Mouse (Mus musculus) CD4-positive naive resting alpha-beta T cell, adult 76 days (primary cell): ENCODE measurements around the gene Olfr776. TPM values are rescaled to one million over a fixed set of nuclear protein-coding genes. Genes with fewer than 3 reads are reported as not detected.

Source experiments
- total RNA-seq: library from RNA; stranded (reverse); gene quantifications from one replicate; pipeline ENCODE4 v1.2.4, GENCODE M21; 2023

The Olfr776 gene
- total RNA-seq = not detected

GRCm38 (mm10) chr10:129258827-129259226 lies at the start of gene Olfr776:
Olfr776 (plus strand) TSS chr10:129259127.

GRCm38 (mm10) chr10:129235904-129236303 lies 23.0 kb upstream of the Olfr776 start, which contains the start of gene Olfr774:
Olfr774 (plus strand) TSS chr10:129236204.

GRCm38 (mm10) chr10:129248112-129248511 lies 10.8 kb upstream of the Olfr776 start, which contains the start of gene Olfr775:
Olfr775 (plus strand) TSS chr10:129248412.

GRCm38 (mm10) chr10:129271081-129271535 lies 12.2 kb downstream of the Olfr776 start, which contains the start of gene Olfr777:
Olfr777 (minus strand) TSS chr10:129271485.

Other genes starting within 250 kb of the Olfr776 start
- gene Olfr763, start 248.3 kb upstream of the Olfr776 start, total RNA-seq = 0.23 TPM
- gene Olfr764-ps1, start 219.2 kb upstream of the Olfr776 start, total RNA-seq = not detected
- not detected for gene Olfr765, start 209.1 kb upstream of the Olfr776 start, total RNA-seq
- gene Olfr766-ps1, start 190.2 kb upstream of the Olfr776 start, total RNA-seq = not detected
- not detected for gene Olfr767, start 176.2 kb upstream of the Olfr776 start, total RNA-seq
- not detected for gene Olfr768, start 159.8 kb upstream of the Olfr776 start, total RNA-seq
- gene Olfr769, start 141.3 kb upstream of the Olfr776 start, total RNA-seq = not detected
- not detected for gene Olfr770, start 120.1 kb upstream of the Olfr776 start, total RNA-seq
- not detected for gene Olfr771, start 94.4 kb upstream of the Olfr776 start, total RNA-seq
- gene Olfr772, start 81.2 kb upstream of the Olfr776 start, total RNA-seq = not detected
- gene Olfr773, start 71.7 kb upstream of the Olfr776 start, total RNA-seq = not detected
- gene Olfr774, start 22.9 kb upstream of the Olfr776 start, total RNA-seq = not detected
- gene Olfr775, start 10.7 kb upstream of the Olfr776 start, total RNA-seq = not detected
- gene Olfr777, start 12.4 kb downstream of the Olfr776 start, total RNA-seq = not detected
- not detected for gene Olfr780, start 59.0 kb downstream of the Olfr776 start, total RNA-seq
- not detected for gene Olfr781, start 69.7 kb downstream of the Olfr776 start, total RNA-seq
- gene Olfr782, start 89.7 kb downstream of the Olfr776 start, total RNA-seq = not detected
- not detected for gene Olfr784, start 125.0 kb downstream of the Olfr776 start, total RNA-seq
- not detected for gene Olfr785, start 146.3 kb downstream of the Olfr776 start, total RNA-seq
- not detected for gene Olfr786, start 168.2 kb downstream of the Olfr776 start, total RNA-seq
- not detected for gene Olfr787, start 202.7 kb downstream of the Olfr776 start, total RNA-seq
- not detected for gene Olfr788, start 211.9 kb downstream of the Olfr776 start, total RNA-seq
- not detected for gene Olfr789, start 225.6 kb downstream of the Olfr776 start, total RNA-seq
- not detected for gene Olfr790, start 239.4 kb downstream of the Olfr776 start, total RNA-seq